Mouse (Mus musculus) erythroblast, embryonic 14.5 days (primary cell): ENCODE results near the gene Gm44973.

ENCODE experiments used
- GATA1 ChIP-seq: IDR thresholded peaks from 2 replicates; pipeline ENCODE4 v1.6.1; 2012; ENCODE audit warnings: low read length, inconsistent platforms, mixed read lengths
- TAL1 ChIP-seq: IDR thresholded peaks from 3 replicates; pipeline ENCODE4 v1.6.1; 2012; ENCODE audit warnings: low read length, inconsistent platforms, mixed read lengths

- no peak for TF ChIP-seq TAL1
- TF ChIP-seq GATA1, result no peak
Observed at GRCm38 (mm10) chr7:5052931-5053343, 37.6 kb downstream of the Gm44973 start.
